Mouse (Mus musculus): ENCODE data around the gene Kcng3. TPM values are rescaled to one million over a fixed set of nuclear protein-coding genes. Genes with fewer than 3 reads are reported as not detected.

The Kcng3 gene
- polyA plus RNA-seq, 1 experiment, result 0.51 TPM

GRCm38 (mm10) chr17:83588663-83589341, 42.9 kb downstream of the Kcng3 start:
- no peaks in the 10 kb centered on the region for H3K36me3 ChIP-seq (ENCODE audit: control insufficient read depth, insufficient read depth, low read length)
- WGBS, result 89% methylated on average over 6 of the region's 6 CpGs
- H3K27me3 ChIP-seq (ENCODE audit: control insufficient read depth, insufficient read depth, low read length), result no peaks in the 10 kb centered on the region
- H3K4me1 ChIP-seq (ENCODE audit: control insufficient read depth, insufficient read depth, insufficient read length), result no peaks in the 10 kb centered on the region
- no peak for DNase-seq (ENCODE audit: low read depth in 1 of 2, low spot score in 2 of 2)
- H3K4me3 ChIP-seq (ENCODE audit: extremely low read depth, insufficient read depth, insufficient read length), result no peak overlapping the region
- TF ChIP-seq POLR2A (IDR thresholded peaks at IDR 0.05; ENCODE audit: low read depth, low read length) (no peak), CTCF (IDR thresholded peaks at IDR 0.05; ENCODE audit: extremely low read depth, insufficient read depth, insufficient read length, insufficient replicate concordance) (no peak)
- H3K27ac ChIP-seq (ENCODE audit: insufficient read depth, low read length), result no peak overlapping the region

- H3K36me3 ChIP-seq (ENCODE audit: control insufficient read depth, insufficient read depth, low read length), result no peaks in the 10 kb centered on the region
- H3K4me3 ChIP-seq (ENCODE audit: extremely low read depth, insufficient read depth, insufficient read length), result no peak overlapping the region
- no peaks in the 10 kb centered on the region for H3K4me1 ChIP-seq (ENCODE audit: control insufficient read depth, insufficient read depth, insufficient read length)
- DNase-seq (ENCODE audit: low read depth in 1 of 2, low spot score in 2 of 2), result no peak
- no peak overlapping the region for H3K27ac ChIP-seq (ENCODE audit: insufficient read depth, low read length)
- TF ChIP-seq CTCF (IDR thresholded peaks at IDR 0.05; ENCODE audit: extremely low read depth, insufficient read depth, insufficient read length, insufficient replicate concordance) (no peak), POLR2A (IDR thresholded peaks at IDR 0.05; ENCODE audit: low read depth, low read length) (no peak)
- H3K27me3 ChIP-seq (ENCODE audit: control insufficient read depth, insufficient read depth, low read length), result no peaks in the 10 kb centered on the region
- WGBS, result 93% methylated on average over 8 of the region's 8 CpGs
Measured at GRCm38 (mm10) chr17:83587731-83588130, 44.0 kb downstream of the Kcng3 start.

- Histone ChIP-seq H3K36me3 (ENCODE audit: control insufficient read depth, insufficient read depth, low read length) (no peaks in the 10 kb centered on the region), H3K27ac (ENCODE audit: insufficient read depth, low read length) (no peak overlapping the region), H3K4me3 (ENCODE audit: extremely low read depth, insufficient read depth, insufficient read length) (no peak overlapping the region), H3K4me1 (ENCODE audit: control insufficient read depth, insufficient read depth, insufficient read length) (no peaks in the 10 kb centered on the region), H3K27me3 (ENCODE audit: control insufficient read depth, insufficient read depth, low read length) (no peaks in the 10 kb centered on the region)
- WGBS, result 50% methylated on average over 2 of the region's 2 CpGs
- TF ChIP-seq CTCF (IDR thresholded peaks at IDR 0.05; ENCODE audit: extremely low read depth, insufficient read depth, insufficient read length, insufficient replicate concordance) (no peak), POLR2A (IDR thresholded peaks at IDR 0.05; ENCODE audit: low read depth, low read length) (no peak)
- no peak for DNase-seq (ENCODE audit: low read depth in 1 of 2, low spot score in 2 of 2)
Measured at GRCm38 (mm10) chr17:83582585-83582984, 49.1 kb downstream of the Kcng3 start.

DNA sequence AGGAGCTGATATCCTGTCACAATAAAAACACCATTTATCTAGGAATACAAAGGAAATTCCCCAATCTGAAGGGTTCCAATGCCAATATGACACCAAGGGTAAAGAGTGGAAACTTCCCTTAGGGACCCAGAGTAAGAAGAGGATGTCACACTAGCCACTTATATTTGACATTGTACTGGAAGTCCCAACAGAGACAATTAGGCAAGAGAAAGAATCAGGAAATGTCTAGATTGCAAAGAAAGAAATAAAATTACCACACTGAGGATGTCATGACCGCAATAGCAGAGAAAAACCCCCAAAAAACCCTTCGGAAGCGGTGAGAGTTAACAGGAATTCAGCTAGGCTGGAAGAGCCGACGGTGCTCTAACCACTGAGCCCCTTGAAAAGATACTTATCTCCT, 51.0 kb downstream of the Kcng3 start:
- TF ChIP-seq POLR2A (IDR thresholded peaks at IDR 0.05; ENCODE audit: low read depth, low read length) (no peak), CTCF (IDR thresholded peaks at IDR 0.05; ENCODE audit: extremely low read depth, insufficient read depth, insufficient read length, insufficient replicate concordance) (no peak)
- WGBS, result 81% methylated on average over 5 of the region's 5 CpGs
- Histone ChIP-seq H3K27ac (ENCODE audit: insufficient read depth, low read length) (no peak overlapping the region), H3K27me3 (ENCODE audit: control insufficient read depth, insufficient read depth, low read length) (no peaks in the 10 kb centered on the region), H3K4me3 (ENCODE audit: extremely low read depth, insufficient read depth, insufficient read length) (no peak overlapping the region), H3K4me1 (ENCODE audit: control insufficient read depth, insufficient read depth, insufficient read length) (no peaks in the 10 kb centered on the region), H3K36me3 (ENCODE audit: control insufficient read depth, insufficient read depth, low read length) (no peaks in the 10 kb centered on the region)
- no peak for DNase-seq (ENCODE audit: low read depth in 1 of 2, low spot score in 2 of 2)

- Histone ChIP-seq H3K27ac (ENCODE audit: insufficient read depth, low read length) (no peak overlapping the region), H3K27me3 (ENCODE audit: control insufficient read depth, insufficient read depth, low read length) (no peaks in the 10 kb centered on the region), H3K36me3 (ENCODE audit: control insufficient read depth, insufficient read depth, low read length) (no peaks in the 10 kb centered on the region), H3K4me1 (ENCODE audit: control insufficient read depth, insufficient read depth, insufficient read length) (no peaks in the 10 kb centered on the region), H3K4me3 (ENCODE audit: extremely low read depth, insufficient read depth, insufficient read length) (no peak overlapping the region)
- whole genome bisulfite sequencing, result 85% methylated on average over 11 of the region's 11 CpGs
- DNase-seq (ENCODE audit: low read depth in 1 of 2, low spot score in 2 of 2), result no peak
- no peak for TF ChIP-seq POLR2A (IDR thresholded peaks at IDR 0.05; ENCODE audit: low read depth, low read length)
- TF ChIP-seq CTCF (IDR thresholded peaks at IDR 0.05; ENCODE audit: extremely low read depth, insufficient read depth, insufficient read length, insufficient replicate concordance), result no peak
Measured at GRCm38 (mm10) chr17:83576810-83577371, 54.8 kb downstream of the Kcng3 start.

GRCm38 (mm10) chr17:83574615-83575014, 57.1 kb downstream of the Kcng3 start:
- no peak for DNase-seq (ENCODE audit: low read depth in 1 of 2, low spot score in 2 of 2)
- no peak for TF ChIP-seq POLR2A (IDR thresholded peaks at IDR 0.05; ENCODE audit: low read depth, low read length)
- no peak for TF ChIP-seq CTCF (IDR thresholded peaks at IDR 0.05; ENCODE audit: extremely low read depth, insufficient read depth, insufficient read length, insufficient replicate concordance)
- no peaks in the 10 kb centered on the region for H3K36me3 ChIP-seq (ENCODE audit: control insufficient read depth, insufficient read depth, low read length)
- H3K27ac ChIP-seq (ENCODE audit: insufficient read depth, low read length), result no peak overlapping the region
- WGBS, result 92% methylated on average over 8 of the region's 8 CpGs
- no peaks in the 10 kb centered on the region for H3K27me3 ChIP-seq (ENCODE audit: control insufficient read depth, insufficient read depth, low read length)
- no peak overlapping the region for H3K4me3 ChIP-seq (ENCODE audit: extremely low read depth, insufficient read depth, insufficient read length)
- no peaks in the 10 kb centered on the region for H3K4me1 ChIP-seq (ENCODE audit: control insufficient read depth, insufficient read depth, insufficient read length)

DNA sequence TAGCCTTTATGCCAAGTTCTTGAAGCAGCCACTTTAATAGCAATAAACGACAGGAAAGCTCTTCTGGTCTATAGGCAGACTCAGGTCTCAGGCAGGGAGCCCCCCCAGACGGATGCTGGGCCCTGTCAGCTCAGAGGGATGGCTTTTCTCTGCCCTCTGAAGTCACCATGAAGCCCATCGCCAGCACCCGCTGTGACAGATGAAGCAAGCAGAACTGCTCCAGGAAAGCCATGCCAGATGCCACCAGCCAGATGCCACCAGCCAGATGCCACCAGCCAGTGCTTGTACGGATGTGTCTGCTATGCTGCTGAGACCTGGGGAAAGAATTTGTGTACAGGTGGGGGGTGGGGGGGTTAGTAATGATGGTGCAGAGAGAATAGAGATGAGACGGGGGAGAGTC, 58.6 kb downstream of the Kcng3 start:
- no peak for DNase-seq (ENCODE audit: low read depth in 1 of 2, low spot score in 2 of 2)
- Histone ChIP-seq H3K4me3 (ENCODE audit: extremely low read depth, insufficient read depth, insufficient read length) (no peak overlapping the region), H3K36me3 (ENCODE audit: control insufficient read depth, insufficient read depth, low read length) (no peaks in the 10 kb centered on the region), H3K4me1 (ENCODE audit: control insufficient read depth, insufficient read depth, insufficient read length) (no peaks in the 10 kb centered on the region), H3K27ac (ENCODE audit: insufficient read depth, low read length) (no peak overlapping the region), H3K27me3 (ENCODE audit: control insufficient read depth, insufficient read depth, low read length) (no peaks in the 10 kb centered on the region)
- TF ChIP-seq POLR2A (IDR thresholded peaks at IDR 0.05; ENCODE audit: low read depth, low read length), result no peak
- TF ChIP-seq CTCF (IDR thresholded peaks at IDR 0.05; ENCODE audit: extremely low read depth, insufficient read depth, insufficient read length, insufficient replicate concordance), result no peak
- 71% methylated on average over 6 of the region's 6 CpGs for WGBS

All from spleen, adult 2 months (tissue).